Mouse (Mus musculus): ENCODE measurements at regions not wholly inside any gene's neighbourhood (a gene's known extent, or its start where the extent isn't known, plus 50 kb on each side); places are given as distances from the start of the nearest gene placed in this dataset.

DNA sequence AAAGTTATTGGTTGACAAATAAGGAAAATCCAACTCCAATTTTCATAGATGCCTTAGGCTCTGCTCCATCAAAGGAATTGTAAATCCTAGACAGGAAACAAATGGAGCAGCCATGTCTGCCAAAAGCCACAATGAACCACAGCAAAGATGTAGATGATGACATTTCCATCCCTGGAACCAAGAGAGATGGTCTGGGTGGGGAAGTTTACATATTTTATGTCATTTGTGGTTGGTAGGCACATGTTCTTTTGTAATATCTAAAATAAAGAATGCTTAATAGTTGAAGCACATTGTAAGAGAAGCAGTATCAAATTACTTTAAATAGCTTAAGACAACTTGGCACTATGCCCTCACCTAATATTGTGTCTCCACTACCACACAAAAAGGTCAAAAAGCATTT, 443.2 kb downstream of the Tmem135 start:
- TF ChIP-seq EP300 (IDR thresholded peaks at IDR 0.05; ENCODE audit: low read depth) (no peak), CTCF (IDR thresholded peaks at IDR 0.05; ENCODE audit: low read depth) (no peak)
- no peak overlapping the region for H3K27ac ChIP-seq (ENCODE audit: low read depth)
- H3K4me3 ChIP-seq (ENCODE audit: low read depth, low read length) = no peak overlapping the region
- DNase-seq (ENCODE audit: low spot score) = no peak
- H3K9ac ChIP-seq (replicated peaks; ENCODE audit: low read depth, low read length) = no peak overlapping the region
- no peak overlapping the region for H3K4me2 ChIP-seq (ENCODE audit: low read depth, low read length)
- no peaks in the 10 kb centered on the region for H3K4me1 ChIP-seq (ENCODE audit: control insufficient read depth, insufficient read depth)
- no peaks in the 10 kb centered on the region for H3K36me3 ChIP-seq (replicated peaks; ENCODE audit: control insufficient read depth, insufficient read depth, low read length)
- H3K27me3 ChIP-seq (ENCODE audit: control insufficient read depth, insufficient read depth, low read length) = no peaks in the 10 kb centered on the region
- no peak for ATAC-seq (ENCODE audit: insufficient read depth, low read depth)
- no peaks in the 10 kb centered on the region for H3K9me3 ChIP-seq (replicated peaks; ENCODE audit: control insufficient read depth, low read length)

DNA sequence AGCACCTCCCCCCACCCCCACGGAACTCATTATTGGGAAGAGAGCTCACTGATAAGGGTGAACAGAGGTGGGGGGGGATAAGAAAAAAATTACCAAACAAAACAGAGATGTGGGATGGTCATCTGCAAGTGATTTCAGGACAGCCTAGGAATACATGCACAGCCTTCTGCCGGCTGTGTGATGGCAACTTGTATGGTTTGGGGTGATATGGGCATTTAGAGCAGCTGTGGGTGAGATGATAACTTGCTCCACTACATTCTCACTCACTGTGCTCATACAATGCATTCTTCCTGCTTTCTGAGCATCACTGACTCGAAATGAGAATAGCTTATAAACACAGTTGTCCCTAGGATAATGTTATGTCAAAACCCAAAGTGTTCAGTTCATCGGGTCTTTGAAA, 443.8 kb downstream of the Tmem135 start:
- ATAC-seq (ENCODE audit: insufficient read depth, low read depth) (no peak), DNase-seq (ENCODE audit: low spot score) (no peak)
- Histone ChIP-seq H3K27ac (ENCODE audit: low read depth) (no peak overlapping the region), H3K9me3 (replicated peaks; ENCODE audit: control insufficient read depth, low read length) (no peaks in the 10 kb centered on the region), H3K36me3 (replicated peaks; ENCODE audit: control insufficient read depth, insufficient read depth, low read length) (no peaks in the 10 kb centered on the region), H3K4me2 (ENCODE audit: low read depth, low read length) (no peak overlapping the region), H3K4me3 (ENCODE audit: low read depth, low read length) (no peak overlapping the region), H3K9ac (replicated peaks; ENCODE audit: low read depth, low read length) (no peak overlapping the region), H3K4me1 (ENCODE audit: control insufficient read depth, insufficient read depth) (no peaks in the 10 kb centered on the region), H3K27me3 (ENCODE audit: control insufficient read depth, insufficient read depth, low read length) (no peaks in the 10 kb centered on the region)
- no peak for TF ChIP-seq CTCF (IDR thresholded peaks at IDR 0.05; ENCODE audit: low read depth)
- WGBS = 67% methylated on average over 4 of the region's 4 CpGs

DNA sequence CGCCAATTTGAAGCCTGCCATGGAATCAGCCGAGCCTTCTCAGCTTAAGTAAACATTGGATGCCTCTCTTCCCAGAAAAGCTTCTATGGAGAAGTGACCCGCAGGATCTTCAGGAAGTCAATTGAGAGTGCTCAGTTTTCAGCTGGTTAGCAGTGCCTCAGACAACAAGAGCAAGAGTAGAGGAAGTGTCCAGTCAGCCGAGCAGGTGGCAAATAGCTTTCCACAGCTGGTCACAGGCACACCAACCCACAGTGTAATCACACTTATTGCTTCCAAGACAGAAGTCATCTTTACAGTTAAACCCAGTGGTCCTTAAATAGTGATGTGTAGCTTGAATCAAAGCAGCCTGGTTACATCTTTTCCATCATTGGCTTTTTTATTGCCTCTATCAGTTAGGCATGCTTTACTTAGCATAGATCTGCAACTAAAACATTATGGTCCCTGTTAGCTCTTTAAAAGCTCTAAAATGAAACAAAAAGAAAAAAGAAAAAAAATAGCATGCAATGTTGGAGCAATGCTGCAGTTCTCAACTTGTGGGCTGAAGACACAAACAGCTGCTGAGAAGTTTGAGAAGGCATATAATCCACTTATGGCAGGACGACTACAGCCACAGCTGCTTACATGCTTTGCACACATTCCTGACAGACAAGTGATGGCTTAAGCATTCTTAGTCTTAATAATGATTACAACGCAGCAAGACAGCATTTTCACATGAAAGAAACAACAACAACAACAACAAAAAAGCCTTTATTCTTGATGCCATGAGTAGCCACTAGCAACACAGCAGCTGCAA, 444.5 kb downstream of the Tmem135 start:
- no peaks in the 10 kb centered on the region for H3K36me3 ChIP-seq (replicated peaks; ENCODE audit: control insufficient read depth, insufficient read depth, low read length)
- no peaks in the 10 kb centered on the region for H3K9me3 ChIP-seq (replicated peaks; ENCODE audit: control insufficient read depth, low read length)
- ATAC-seq (ENCODE audit: insufficient read depth, low read depth) = no peak
- no peak for DNase-seq (ENCODE audit: low spot score)
- H3K4me2 ChIP-seq (ENCODE audit: low read depth, low read length) = no peak overlapping the region
- H3K4me1 ChIP-seq (ENCODE audit: control insufficient read depth, insufficient read depth) = no peaks in the 10 kb centered on the region
- no peak overlapping the region for H3K27ac ChIP-seq (ENCODE audit: low read depth)
- no peaks in the 10 kb centered on the region for H3K27me3 ChIP-seq (ENCODE audit: control insufficient read depth, insufficient read depth, low read length)
- TF ChIP-seq EP300 (IDR thresholded peaks at IDR 0.05; ENCODE audit: low read depth) (no peak), CTCF (IDR thresholded peaks at IDR 0.05; ENCODE audit: low read depth) (no peak)
- WGBS = 38% methylated on average over 6 of the region's 6 CpGs
- H3K9ac ChIP-seq (replicated peaks; ENCODE audit: low read depth, low read length) = no peak overlapping the region
- no peak overlapping the region for H3K4me3 ChIP-seq (ENCODE audit: low read depth, low read length)

DNA sequence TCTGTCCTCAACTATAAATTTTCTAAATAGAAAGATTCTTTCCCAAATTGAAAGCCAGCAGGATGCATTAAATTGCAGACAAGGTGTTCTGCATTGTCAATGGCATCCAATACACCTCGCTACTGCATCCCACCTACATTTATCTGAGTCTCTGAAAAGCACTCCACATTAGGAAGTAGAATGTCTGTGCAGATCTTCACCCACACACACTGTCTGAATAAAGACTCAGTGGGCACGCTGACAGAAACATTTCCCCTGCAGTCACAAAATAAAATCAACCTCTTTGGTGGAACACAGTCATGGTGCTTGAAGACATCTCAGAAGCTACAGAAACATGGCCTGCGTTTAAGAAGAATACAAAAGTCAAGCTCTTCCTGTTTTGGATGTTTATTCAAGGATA, 449.0 kb downstream of the Tmem135 start:
- Histone ChIP-seq H3K9me3 (replicated peaks; ENCODE audit: control insufficient read depth, low read length) (no peaks in the 10 kb centered on the region), H3K27ac (ENCODE audit: low read depth) (no peak overlapping the region), H3K36me3 (replicated peaks; ENCODE audit: control insufficient read depth, insufficient read depth, low read length) (no peaks in the 10 kb centered on the region), H3K9ac (replicated peaks; ENCODE audit: low read depth, low read length) (no peak overlapping the region), H3K27me3 (ENCODE audit: control insufficient read depth, insufficient read depth, low read length) (no peaks in the 10 kb centered on the region), H3K4me2 (ENCODE audit: low read depth, low read length) (no peak overlapping the region), H3K4me3 (ENCODE audit: low read depth, low read length) (no peak overlapping the region), H3K4me1 (ENCODE audit: control insufficient read depth, insufficient read depth) (no peaks in the 10 kb centered on the region)
- DNase-seq (ENCODE audit: low spot score) (no peak), ATAC-seq (ENCODE audit: insufficient read depth, low read depth) (no peak)
- WGBS = 66% methylated on average over 3 of the region's 3 CpGs
- TF ChIP-seq EP300 (IDR thresholded peaks at IDR 0.05; ENCODE audit: low read depth) (no peak), CTCF (IDR thresholded peaks at IDR 0.05; ENCODE audit: low read depth) (no peak)

DNA sequence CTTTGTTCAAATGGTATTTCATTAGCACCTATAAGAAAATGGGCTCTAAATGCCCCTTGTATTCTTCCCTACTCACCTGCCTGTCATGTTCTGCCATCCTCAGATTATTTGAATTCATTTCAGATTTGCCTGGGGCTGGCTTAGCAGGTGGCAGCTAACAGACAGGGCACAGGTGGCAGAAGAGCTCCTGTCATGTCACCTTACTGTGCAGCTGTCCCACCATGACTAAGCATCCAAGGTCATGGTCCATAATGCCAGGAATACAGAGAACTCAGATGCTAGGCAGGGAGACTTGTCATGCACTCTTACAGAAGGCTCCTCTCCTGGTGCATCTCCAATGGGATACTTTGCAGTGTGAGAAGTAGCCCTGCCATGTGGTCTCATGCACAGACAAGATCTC, 458.7 kb downstream of the Tmem135 start:
- Histone ChIP-seq H3K4me1 (ENCODE audit: control insufficient read depth, insufficient read depth) (no peaks in the 10 kb centered on the region), H3K9ac (replicated peaks; ENCODE audit: low read depth, low read length) (no peak overlapping the region), H3K36me3 (replicated peaks; ENCODE audit: control insufficient read depth, insufficient read depth, low read length) (no peaks in the 10 kb centered on the region), H3K27ac (ENCODE audit: low read depth) (no peak overlapping the region), H3K4me2 (ENCODE audit: low read depth, low read length) (no peak overlapping the region), H3K9me3 (replicated peaks; ENCODE audit: control insufficient read depth, low read length) (no peaks in the 10 kb centered on the region), H3K27me3 (ENCODE audit: control insufficient read depth, insufficient read depth, low read length) (no peaks in the 10 kb centered on the region), H3K4me3 (ENCODE audit: low read depth, low read length) (no peak overlapping the region)
- DNase-seq (ENCODE audit: low spot score) (no peak), ATAC-seq (ENCODE audit: insufficient read depth, low read depth) (no peak)
- no peak for TF ChIP-seq EP300 (IDR thresholded peaks at IDR 0.05; ENCODE audit: low read depth)
- TF ChIP-seq CTCF (IDR thresholded peaks at IDR 0.05; ENCODE audit: low read depth) = no peak

DNA sequence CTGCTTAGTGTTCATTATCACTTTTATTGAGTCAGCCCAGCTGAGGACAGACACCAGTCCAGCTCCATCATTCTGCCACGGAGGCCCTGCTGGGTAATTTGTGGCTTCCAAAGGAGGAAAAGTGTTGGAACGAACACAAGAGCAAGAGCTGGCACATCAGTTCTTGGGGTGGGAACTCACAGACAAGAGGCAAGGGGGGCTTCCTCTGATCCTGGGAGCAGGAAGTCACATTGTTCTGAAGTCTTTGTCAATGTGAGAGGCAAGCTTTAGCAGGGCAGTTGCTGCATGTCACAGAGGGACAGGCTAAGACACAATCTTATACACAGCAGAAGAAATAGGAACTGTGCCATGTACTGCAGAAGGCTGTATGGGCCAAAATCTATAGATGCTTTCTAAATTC, 459.1 kb downstream of the Tmem135 start:
- H3K9ac ChIP-seq (replicated peaks; ENCODE audit: low read depth, low read length) = no peak overlapping the region
- no peak for DNase-seq (ENCODE audit: low spot score)
- no peak for TF ChIP-seq EP300 (IDR thresholded peaks at IDR 0.05; ENCODE audit: low read depth)
- no peak for TF ChIP-seq CTCF (IDR thresholded peaks at IDR 0.05; ENCODE audit: low read depth)
- H3K4me1 ChIP-seq (ENCODE audit: control insufficient read depth, insufficient read depth) = no peaks in the 10 kb centered on the region
- H3K36me3 ChIP-seq (replicated peaks; ENCODE audit: control insufficient read depth, insufficient read depth, low read length) = no peaks in the 10 kb centered on the region
- no peak overlapping the region for H3K27ac ChIP-seq (ENCODE audit: low read depth)
- no peak for ATAC-seq (ENCODE audit: insufficient read depth, low read depth)
- no peak overlapping the region for H3K4me2 ChIP-seq (ENCODE audit: low read depth, low read length)
- no peak overlapping the region for H3K4me3 ChIP-seq (ENCODE audit: low read depth, low read length)
- 55% methylated on average over 2 of the region's 2 CpGs for WGBS
- no peaks in the 10 kb centered on the region for H3K27me3 ChIP-seq (ENCODE audit: control insufficient read depth, insufficient read depth, low read length)
- no peaks in the 10 kb centered on the region for H3K9me3 ChIP-seq (replicated peaks; ENCODE audit: control insufficient read depth, low read length)
